Mouse (Mus musculus) c-Kit-positive CD71-negative TER-119-negative erythroid progenitor cells, embryonic 14.5 days (primary cell): ENCODE data around the gene Surf1.

Experiments used
- DNase-seq: peaks from one replicate; pipeline ENCODE4 v3.0.0-alpha.2; 2013; ENCODE audit warnings: low read depth

The Surf1 gene

DNA sequence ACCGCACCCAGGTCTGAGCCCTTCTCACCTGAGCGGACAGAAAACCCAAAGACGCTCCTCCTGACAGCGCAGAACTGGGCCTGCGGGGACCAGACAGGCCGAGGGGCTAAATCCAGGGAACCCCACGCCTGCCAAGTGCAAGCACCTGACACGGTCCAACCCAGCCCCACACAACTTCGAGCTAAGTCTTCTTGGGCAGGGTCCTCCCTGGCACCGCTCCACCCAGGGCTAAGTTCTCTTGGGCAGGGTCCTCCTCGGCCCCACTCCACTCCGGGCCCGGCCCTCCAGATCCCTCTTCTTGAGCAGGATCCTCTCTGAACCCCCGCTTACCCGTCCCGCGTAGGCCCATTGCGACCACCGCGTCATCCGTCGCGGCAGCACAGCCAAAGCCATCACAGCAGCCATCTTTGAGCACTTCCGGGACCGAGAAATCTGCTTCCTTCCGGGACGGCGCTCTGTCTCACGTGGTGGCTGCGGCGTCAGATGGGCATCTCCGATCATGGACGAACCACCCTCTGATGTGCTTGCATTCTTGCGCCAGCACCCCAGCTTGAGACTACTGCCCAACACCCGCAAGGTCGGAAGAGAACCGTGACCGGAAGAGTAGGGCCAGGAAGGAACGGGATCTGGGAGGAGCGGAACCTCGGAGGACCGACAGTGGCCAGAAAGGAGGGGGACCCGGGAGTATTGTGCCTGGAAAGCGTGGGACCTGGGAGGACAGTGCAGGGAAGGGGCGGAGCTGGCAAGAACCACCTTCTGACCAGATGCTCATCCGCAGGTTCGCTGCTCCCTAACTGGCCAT is at the start of gene Surf1, which contains the start of gene Surf2:
TSS of gene Surf1 (minus strand) at position 604 of the 802 bp plus-strand sequence.
TSS of gene Surf2 (plus strand) at position 441 of the 802 bp plus-strand sequence.
- DNase-seq = peak; percentile 76

- peak; percentile 9 for DNase-seq
Observed at GRCm38 (mm10) chr2:26964724-26965370, 48.5 kb upstream of the Surf1 start.

DNA sequence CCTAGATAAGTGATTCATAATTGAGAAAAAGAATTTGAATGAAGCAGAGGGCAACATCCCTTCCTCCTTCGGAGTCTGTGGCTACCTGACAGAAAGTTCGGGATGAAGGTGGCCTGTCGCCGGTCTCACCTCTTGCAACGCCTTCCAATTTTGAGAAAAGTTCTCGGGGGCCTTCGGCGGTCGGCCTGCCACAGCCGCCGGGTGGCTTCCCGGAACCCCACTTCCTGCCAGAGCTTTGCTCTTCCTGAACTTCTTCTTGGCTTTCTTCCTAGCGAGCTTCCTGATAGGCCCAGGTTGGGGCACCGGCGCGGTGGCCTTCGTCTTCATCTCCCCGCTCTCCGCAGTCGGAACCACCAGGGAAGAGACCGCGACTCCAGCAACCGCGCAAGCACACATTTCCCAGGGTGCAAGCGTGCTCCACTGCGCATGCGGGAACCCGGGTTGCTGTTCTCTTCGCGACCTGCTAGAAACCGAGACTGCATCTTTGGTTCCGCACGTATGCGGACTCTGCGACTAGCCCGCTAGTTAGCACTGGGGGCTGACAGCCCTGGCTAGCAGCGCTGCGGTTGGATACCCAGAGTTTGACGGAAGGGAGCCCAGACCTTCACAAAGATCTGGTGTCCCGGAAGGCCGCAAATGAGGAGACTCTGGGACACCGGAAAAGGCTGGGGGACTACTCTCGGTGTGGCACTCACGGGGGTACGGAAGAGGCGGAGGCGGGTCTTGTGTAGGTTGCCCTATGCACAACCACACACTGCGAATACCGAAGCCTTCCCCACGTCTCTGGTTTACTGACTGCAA is 47.8 kb upstream of the Surf1 start, which contains the start of gene Rexo4:
TSS of gene Rexo4 (minus strand) at position 464 of the 801 bp plus-strand sequence.
- peak; percentile 95 for DNase-seq

GRCm38 (mm10) chr2:26960756-26961155 is 44.4 kb upstream of the Surf1 start:
- DNase-seq = no peak

- no peak for DNase-seq
Observed at GRCm38 (mm10) chr2:26957488-26957859, 41.1 kb upstream of the Surf1 start.

DNA sequence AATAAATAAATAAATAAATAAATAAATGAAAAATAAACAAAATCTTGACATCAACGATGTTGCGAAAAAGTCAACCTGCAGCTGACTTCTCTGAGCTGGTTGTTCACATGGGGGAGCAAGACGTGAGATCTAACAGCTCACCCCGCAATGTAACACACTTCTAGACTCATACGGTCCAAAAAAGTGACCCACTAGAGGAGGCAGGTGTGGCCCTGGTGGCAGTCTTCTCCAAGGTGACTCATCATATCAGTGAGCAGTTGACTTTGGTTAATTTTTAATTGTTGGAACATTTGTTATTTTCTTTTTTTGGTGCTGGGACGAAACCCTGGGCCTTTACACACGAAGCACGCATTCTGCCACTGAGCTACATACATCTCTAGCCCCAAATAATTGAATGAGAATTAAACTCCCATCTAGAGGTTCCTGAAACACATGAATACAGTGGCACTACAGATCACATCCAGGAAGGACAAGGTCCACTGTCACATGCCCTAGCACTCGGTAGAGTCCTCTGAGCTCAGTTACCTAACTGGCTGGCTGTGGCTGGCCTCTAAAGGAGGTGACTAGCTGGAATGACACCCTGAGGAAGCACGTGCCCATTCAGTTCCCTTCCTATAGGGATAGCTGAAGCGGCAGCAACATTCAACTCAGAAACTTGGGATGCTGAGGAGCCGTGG is 40.6 kb upstream of the Surf1 start:
- DNase-seq = no peak

DNA sequence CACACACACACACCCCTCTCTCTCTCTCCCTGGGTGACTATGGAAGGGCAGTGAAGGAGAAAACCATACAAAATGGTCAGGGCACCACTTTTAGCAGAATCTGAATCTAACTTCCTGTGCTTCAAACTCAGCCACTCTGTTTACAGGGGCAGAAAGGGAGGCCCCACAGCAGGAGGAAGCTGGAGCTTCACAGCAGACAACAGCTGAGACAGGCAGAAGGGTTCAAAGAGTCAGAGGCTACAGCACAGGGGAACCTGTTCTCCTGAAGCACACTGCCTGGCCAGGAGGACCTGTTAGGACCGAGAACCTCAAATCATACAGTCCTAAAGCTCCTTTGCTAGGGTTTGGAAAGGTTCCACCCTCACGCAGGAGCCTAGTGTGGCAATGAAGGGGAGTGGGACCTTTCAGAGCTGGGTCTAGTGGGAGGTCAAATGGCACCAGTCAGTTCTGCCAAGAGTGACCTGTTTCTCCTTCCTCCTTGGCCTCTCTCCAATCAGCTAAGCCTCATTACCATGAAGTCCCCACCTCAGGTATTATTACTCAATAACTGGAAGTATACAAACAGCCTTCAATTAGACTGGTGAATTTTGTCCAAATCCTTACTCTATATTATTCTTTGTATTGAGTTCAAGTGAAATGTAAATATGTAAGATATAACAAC is 38.5 kb upstream of the Surf1 start:
- no peak for DNase-seq

- no peak for DNase-seq
Observed at GRCm38 (mm10) chr2:26952866-26953265, 36.5 kb upstream of the Surf1 start.

- no peak for DNase-seq
Observed at GRCm38 (mm10) chr2:26952193-26952592, 35.9 kb upstream of the Surf1 start.

GRCm38 (mm10) chr2:26951346-26951905 is 35.1 kb upstream of the Surf1 start:
- no peak for DNase-seq

- no peak for DNase-seq
Observed at GRCm38 (mm10) chr2:26950411-26950810, 34.1 kb upstream of the Surf1 start.

GRCm38 (mm10) chr2:26943253-26943652 is 26.9 kb upstream of the Surf1 start:
- DNase-seq = no peak

DNA sequence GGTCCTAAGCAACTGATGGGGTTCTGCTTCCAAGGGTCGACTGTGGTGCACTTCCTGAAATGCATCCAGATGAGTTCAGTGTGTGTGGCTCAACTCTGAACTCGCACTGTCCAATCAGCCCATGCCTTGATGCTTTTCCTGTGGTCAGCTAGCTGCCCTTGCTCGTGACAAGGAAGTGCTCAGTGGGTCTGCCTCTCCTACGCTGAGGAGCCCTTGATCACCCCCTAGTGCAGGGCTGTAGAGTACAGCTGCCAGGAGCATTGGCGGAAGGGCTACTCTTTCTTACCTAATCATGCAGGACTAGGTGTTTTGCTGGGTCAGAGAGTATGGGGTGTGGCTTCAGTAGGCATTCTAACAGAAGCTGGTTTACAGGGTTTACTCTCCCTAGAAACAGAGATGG is 25.2 kb upstream of the Surf1 start:
- no peak for DNase-seq

DNA sequence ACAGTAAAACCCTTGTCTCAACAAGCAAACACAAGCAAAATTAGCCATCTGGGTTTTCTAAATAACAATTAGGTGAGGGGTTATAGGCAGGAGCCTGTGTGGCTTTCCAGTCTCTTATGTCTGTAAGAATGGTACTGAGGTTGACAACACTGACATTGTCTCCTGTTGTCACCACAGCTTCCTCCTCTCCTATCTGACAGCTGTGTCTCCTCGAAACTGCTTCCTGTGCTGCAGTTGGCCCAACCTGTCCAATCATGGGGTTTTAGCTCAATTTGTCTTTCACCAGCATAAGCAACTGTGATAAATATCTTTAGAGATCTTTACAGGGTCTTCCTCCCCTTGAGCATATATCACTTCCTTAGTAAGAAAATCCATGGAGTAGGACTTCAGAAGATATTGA is 20.1 kb upstream of the Surf1 start:
- DNase-seq = no peak

- no peak for DNase-seq
Observed at GRCm38 (mm10) chr2:26935286-26935685, 19.0 kb upstream of the Surf1 start.

GRCm38 (mm10) chr2:26933304-26934055 is 17.1 kb upstream of the Surf1 start, which contains the start of the genes Surf4 and Stkld1:
TSS of gene Surf4 (minus strand) at chr2:26933928.
TSS of gene Stkld1 (plus strand) at chr2:26934047.
- DNase-seq = peak; percentile 89

GRCm38 (mm10) chr2:26932473-26933303 is 16.4 kb upstream of the Surf1 start:
- DNase-seq = no peak

- peak; percentile 77 for DNase-seq
Observed at GRCm38 (mm10) chr2:26930390-26930789, 14.1 kb upstream of the Surf1 start.
